Mouse (Mus musculus) 3134 (cell line): ENCODE data around the gene Ifna5.
"Not testable (repeated sequence)": the region's sequence is repeated elsewhere in the genome, so short reads cannot be mapped to it uniquely, and the experiment has no call there.

Experiments used
- DNase-seq: peaks from one replicate; pipeline ENCODE4 v3.0.0-alpha.2; 2011; ENCODE audit warnings: low spot score; ENCODE audit not compliant: insufficient read length; ENCODE audit errors: extremely low read depth

The Ifna5 gene

DNA sequence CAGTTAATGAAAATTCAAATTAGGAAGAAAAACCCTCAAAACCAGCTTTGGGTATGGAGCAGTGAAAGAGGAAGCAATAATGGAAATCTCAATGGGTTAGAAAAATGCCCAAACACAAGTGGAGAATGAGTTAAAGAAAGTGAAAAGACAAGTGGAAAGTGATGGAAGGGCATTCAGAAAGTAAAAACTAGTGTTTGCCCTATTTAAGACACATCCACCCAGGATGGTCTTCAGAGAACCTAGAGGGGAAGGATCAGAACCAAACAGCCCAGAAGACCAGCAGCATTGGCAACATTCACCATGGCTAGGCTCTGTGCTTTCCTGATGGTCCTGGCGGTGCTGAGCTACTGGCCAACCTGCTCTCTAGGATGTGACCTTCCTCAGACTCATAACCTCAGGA, at the start of gene Ifna5:
Gene Ifna5 (plus strand): TSS at position 301 of the 400 bp plus-strand sequence.
- DNase-seq = not testable (repeated sequence)

- not testable (repeated sequence) for DNase-seq
Observed at GRCm38 (mm10) chr4:88788402-88788801, 46.9 kb upstream of the Ifna5 start, which contains the start of gene Gm13277. Gm13277 (plus strand) TSS chr4:88788632.

- not testable (repeated sequence) for DNase-seq
Observed at GRCm38 (mm10) chr4:88791250-88791649, 44.1 kb upstream of the Ifna5 start, which contains the start of gene Gm13278. Gm13278 (plus strand) TSS chr4:88791550.

- DNase-seq = not testable (repeated sequence)
Observed at GRCm38 (mm10) chr4:88793936-88794675, 41.2 kb upstream of the Ifna5 start, which contains the start of gene Gm13275. Gm13275 (plus strand) TSS chr4:88794487.

- DNase-seq = not testable (repeated sequence)
Observed at GRCm38 (mm10) chr4:88797097-88797496, 38.2 kb upstream of the Ifna5 start, which contains the start of gene Gm13279. Gm13279 (plus strand) TSS chr4:88797397.

GRCm38 (mm10) chr4:88799365-88799764, 36.0 kb upstream of the Ifna5 start, which contains the start of gene Gm13285:
Gm13285 (plus strand) TSS chr4:88799665.
- DNase-seq = not testable (repeated sequence)

GRCm38 (mm10) chr4:88802954-88803353, 32.4 kb upstream of the Ifna5 start, which contains the start of gene Gm13287:
Gm13287 (plus strand) TSS chr4:88803254.
- DNase-seq = not testable (repeated sequence)

DNA sequence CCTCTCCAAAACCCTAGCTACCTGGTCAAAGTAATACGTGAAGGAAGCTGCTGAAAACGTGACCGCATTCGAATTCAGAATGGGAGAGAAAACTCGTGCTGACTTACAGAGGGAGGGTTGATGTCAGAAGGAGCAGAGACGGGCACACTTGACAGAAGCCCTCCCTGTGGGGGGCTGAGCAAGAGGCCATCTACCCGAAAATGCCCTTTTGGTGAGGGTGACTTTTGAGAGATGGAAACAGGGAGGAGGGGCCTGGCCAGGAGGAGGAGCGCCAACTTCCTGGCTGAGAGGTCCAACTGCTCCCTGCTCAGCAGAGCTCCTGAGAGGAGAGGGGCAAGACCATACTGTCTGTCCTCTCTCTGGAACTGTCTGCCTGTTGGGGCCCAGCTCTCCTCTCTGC, 30.1 kb upstream of the Ifna5 start, which contains the start of gene Gm13288:
Gene Gm13288 (plus strand): TSS at position 301 of the 400 bp plus-strand sequence.
- not testable (repeated sequence) for DNase-seq

DNA sequence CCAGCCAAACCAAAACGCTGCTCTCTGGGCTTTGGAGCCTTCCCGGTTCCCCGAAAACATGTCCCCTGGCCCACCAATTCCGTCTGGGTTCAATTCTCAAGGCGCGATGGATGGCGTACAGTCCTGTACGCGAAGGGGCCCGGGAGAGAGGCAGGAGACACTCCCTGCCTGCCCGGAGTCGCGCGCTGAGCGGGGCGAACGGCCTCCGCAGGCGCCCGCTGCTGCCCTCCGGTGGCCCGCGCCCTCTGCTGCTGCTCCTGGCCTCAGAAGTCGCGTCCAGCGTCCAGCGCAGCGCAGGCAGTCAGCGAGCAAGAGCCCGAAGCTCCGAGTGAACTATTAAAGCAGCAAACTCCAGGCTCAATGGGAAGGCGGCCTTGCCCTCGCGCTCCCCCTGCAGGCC, 29.6 kb upstream of the Ifna5 start:
- not testable (repeated sequence) for DNase-seq

DNA sequence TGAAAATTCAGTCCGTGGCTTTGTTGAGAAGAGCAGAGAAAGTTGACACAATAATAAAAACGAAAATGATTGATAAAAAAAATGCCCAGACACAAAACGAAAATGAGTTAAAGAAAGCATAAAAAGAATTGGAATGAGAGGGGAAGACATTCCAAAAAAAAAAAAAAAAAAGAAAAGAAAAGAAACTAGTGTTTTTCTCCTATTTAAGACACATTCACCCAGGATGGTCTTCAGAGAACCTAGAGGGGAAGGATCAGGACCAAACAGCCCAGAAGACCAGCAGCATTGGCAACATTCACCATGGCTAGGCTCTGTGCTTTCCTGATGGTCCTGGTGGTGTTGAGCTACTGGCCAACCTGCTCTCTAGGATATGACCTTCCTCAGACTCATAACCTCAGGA, 19.4 kb upstream of the Ifna5 start, which contains the start of gene Ifna7:
Gene Ifna7 (plus strand): TSS at position 301 of the 400 bp plus-strand sequence.
- no peak for DNase-seq

DNA sequence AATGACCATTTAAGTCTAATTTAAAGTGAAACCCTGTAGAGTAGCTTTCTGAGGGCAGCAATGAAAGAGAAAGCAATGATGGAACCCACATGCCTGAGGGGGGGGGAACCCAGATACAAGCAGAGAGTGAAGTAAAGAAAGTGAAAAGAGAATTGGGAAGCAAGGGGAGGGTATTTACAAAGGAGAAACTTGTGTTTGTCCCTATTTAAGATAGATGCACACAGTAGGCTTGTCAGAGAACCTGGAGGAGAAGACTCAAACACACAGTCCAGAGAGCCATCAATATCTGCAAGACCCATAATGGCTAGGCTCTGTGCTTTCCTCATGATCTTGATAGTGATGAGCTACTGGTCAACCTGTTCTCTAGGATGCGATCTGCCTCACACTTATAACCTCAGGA, 15.7 kb upstream of the Ifna5 start, which contains the start of gene Ifna11:
Gene Ifna11 (plus strand): TSS at position 301 of the 400 bp plus-strand sequence.
- no peak for DNase-seq

- DNase-seq = no peak
Observed at GRCm38 (mm10) chr4:88822995-88823394, 12.3 kb upstream of the Ifna5 start.

GRCm38 (mm10) chr4:88827116-88827515, 8.2 kb upstream of the Ifna5 start, which contains the start of gene Ifna6:
Ifna6 (plus strand) TSS chr4:88827416.
- not testable (repeated sequence) for DNase-seq

GRCm38 (mm10) chr4:88830523-88830922, 4.8 kb upstream of the Ifna5 start:
- DNase-seq = no peak

DNA sequence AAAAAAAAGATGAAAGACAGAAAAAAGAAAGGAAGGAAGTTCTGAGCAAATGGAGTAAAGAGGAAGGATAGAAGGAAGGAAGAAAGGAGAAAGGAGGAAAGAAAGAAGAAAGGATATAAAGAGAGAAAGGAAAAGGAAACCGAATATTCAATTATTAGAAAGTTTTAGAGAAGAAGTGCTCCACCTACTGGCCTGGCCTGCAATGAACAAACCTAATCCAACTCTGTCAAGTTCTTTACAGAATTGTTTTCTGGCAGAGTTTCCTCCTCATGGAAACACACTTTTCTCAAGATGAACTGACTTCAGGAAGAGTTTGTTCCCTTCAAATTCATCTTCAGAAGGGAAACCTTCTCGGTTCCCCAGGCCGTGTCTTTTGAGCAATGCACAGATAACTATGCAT, 3.5 kb downstream of the Ifna5 start:
- no peak for DNase-seq

DNA sequence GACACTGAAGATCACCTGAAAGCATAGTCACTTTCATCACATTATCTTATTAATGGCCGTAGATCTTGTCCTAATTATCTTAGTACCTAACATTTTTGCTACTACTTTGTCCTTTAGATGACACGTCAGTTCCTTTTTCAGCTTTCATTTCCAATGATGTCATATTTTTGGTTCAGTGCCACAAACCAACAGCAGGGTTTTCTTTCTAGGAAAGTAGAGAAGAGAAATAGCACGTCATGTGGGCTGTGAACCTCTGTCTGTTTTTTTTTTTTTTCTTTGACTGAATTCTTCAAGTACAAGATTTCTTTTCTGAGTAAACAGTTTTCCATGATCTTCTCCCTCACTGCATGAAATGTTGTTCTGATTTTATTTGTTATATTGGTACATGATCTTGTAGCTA, 4.7 kb downstream of the Ifna5 start:
- DNase-seq = no peak

DNA sequence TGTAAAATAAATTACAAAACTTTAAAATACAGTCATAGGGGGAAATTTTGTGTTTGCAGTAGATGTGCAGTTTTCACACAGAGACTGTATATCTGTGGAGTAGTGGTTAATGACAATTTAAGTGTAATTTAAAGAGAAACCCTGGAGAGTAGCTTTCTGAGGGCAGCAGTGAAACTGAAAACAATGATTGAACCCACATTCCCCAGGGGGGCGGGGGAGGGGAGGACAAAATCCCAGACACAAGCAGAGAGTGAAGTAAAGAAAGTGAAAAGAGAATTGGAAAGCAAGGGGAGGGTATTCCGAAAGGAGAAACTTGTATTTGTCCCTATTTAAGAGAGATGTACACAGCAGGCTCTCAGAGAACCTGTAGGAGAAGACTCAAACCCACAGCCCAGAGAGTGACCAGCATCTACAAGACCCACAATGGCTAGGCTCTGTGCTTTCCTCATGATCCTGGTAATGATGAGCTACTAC, 6.2 kb downstream of the Ifna5 start, which contains the start of gene Ifna4:
Gene Ifna4 (plus strand): TSS at position 424 of the 474 bp plus-strand sequence.
- DNase-seq = no peak

DNA sequence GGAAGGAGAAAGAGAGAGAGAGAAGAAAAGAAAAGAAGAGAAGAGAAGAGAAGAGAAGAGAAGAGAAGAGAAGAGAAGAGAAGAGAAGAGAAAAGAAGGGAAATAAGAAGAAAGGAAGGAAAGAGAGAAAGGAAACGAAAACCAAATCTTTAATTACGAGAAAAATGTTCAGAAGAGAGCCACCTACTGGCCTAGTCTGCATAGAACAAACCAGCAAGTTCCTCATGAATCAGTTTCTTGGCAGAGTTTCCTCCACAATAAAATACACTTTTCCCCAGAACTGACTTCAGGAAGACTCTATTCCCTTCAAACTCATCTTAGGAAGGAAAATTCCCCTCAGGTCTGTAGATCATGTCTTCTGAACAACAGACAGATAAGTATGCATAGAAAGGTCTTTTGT, 10.0 kb downstream of the Ifna5 start:
- peak; percentile 9 for DNase-seq

- DNase-seq = no peak
Observed at GRCm38 (mm10) chr4:88849698-88850097, 14.4 kb downstream of the Ifna5 start, which contains the start of gene Ifna1. Ifna1 (plus strand) TSS chr4:88850087.

GRCm38 (mm10) chr4:88851026-88851763, 15.9 kb downstream of the Ifna5 start:
- no peak for DNase-seq

DNA sequence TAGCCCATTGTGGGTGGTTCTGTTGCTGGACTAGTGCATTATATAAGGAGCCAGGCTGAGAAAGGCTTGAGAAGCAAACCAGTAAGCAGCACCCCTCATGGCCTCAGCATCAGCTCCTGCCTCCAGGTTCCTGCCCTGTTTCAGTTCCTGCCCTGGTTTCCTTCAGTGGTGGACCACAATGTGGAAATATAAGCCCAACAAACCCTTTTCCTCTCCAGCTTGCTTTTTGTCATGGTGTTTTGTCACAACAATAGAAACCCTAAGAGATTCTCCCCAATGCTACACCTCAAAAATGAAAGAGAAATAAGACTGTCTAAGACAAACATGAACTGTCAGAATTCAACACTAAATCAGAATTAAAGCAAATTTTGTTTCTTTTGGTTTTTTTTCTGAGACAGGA, 23.9 kb downstream of the Ifna5 start:
- no peak for DNase-seq
